Mouse (Mus musculus) lung, embryonic 14.5 days (tissue): ENCODE measurements around the gene Papss2. TPM values are rescaled to one million over a fixed set of nuclear protein-coding genes. Genes with fewer than 3 reads are reported as not detected.
A peak's percentile ranks its signal among the peaks of the same experiment; 100 is the strongest.

ENCODE experiments used
- ATAC-seq: fragments of 200-750 bp; cut with Nextera tagmentation; 2 replicates; pipeline ENCODE4 v1.8.0; 2017; ENCODE audit warnings: mild to moderate bottlenecking, moderate TSS enrichment, moderate library complexity; ENCODE audit not compliant: insufficient read depth
- DNase-seq: peaks from one replicate; pipeline ENCODE4 v3.0.0-alpha.2; 2015
- H3K27ac ChIP-seq: fragments of 300-500 bp; sonication (generic); 2 replicates; pipeline ENCODE4 v1.5.1; 2014; ENCODE audit warnings: low read depth, mild to moderate bottlenecking, moderate library complexity
- H3K27me3 ChIP-seq: fragments of 300-500 bp; sonication (generic); 2 replicates; pipeline ENCODE4 v1.6.1; 2014; ENCODE audit warnings: low read length, control low read depth; ENCODE audit not compliant: insufficient read depth
- H3K36me3 ChIP-seq: fragments of 300-500 bp; sonication (generic); 2 replicates; pipeline ENCODE4 v1.6.1; 2014; ENCODE audit warnings: control low read depth; ENCODE audit not compliant: insufficient read depth
- H3K4me1 ChIP-seq: fragments of 300-500 bp; sonication (generic); 2 replicates; pipeline ENCODE4 v1.6.1; 2014; ENCODE audit warnings: antibody characterized with exemption, control low read depth; ENCODE audit not compliant: insufficient read depth
- H3K4me2 ChIP-seq: fragments of 300-500 bp; sonication (generic); 2 replicates; pipeline ENCODE4 v1.6.1; 2014; ENCODE audit warnings: mild to moderate bottlenecking
- H3K4me3 ChIP-seq: fragments of 300-500 bp; sonication (generic); 2 replicates; pipeline ENCODE4 v1.5.1; 2014; ENCODE audit warnings: low read depth, low read length
- H3K9ac ChIP-seq: fragments of 300-500 bp; sonication (generic); 2 replicates; pipeline ENCODE4 v1.6.1; 2014
- H3K9me3 ChIP-seq: fragments of 300-500 bp; sonication (generic); 2 replicates; pipeline ENCODE4 v1.6.1; 2016; ENCODE audit warnings: low read depth, low read length, control low read depth
- CTCF ChIP-seq: IDR thresholded peaks from 2 replicates; pipeline ENCODE4 v1.5.1; 2016; ENCODE audit warnings: antibody characterized with exemption, low read depth
- WGBS: fragments of 180-500 bp; shearing (Covaris S2); extraction: QIAGEN DNeasy Blood & Tissue Kit; methylation state at CpG from one replicate; pipeline ENCODE4 v1.1.7; 2014; 5-methylcytosine and 5-hydroxymethylcytosine counted together
- polyA plus RNA-seq: library from polyadenylated mRNA; unstranded; fragments of >200 nt; fragmentation: Nextera tagmentation; extraction: Ambion mirVana; gene quantifications from 2 replicates; pipeline ENCODE4 v1.2.1, GENCODE M21; 2014

The Papss2 gene
- 3.4 and 3.7 TPM in 2 replicates for polyA plus RNA-seq

GRCm38 (mm10) chr19:32595506-32596286 lies at the start of gene Papss2:
Gene Papss2 (plus strand): TSS chr19:32595790.
- Histone ChIP-seq H3K4me3 (peak within 1 kb of the TSS; percentile 55), H3K4me1 (no peaks in the 10 kb centered on the region), H3K27me3 (peaks cover 13% of the 10 kb centered on the region; the same call in 1 of the 2 replicates), H3K9ac (peak within 1 kb of the TSS; percentile 56), H3K9me3 (no peaks in the 10 kb centered on the region), H3K27ac (no peak within 1 kb of the TSS), H3K36me3 (no peaks in the 10 kb centered on the region), H3K4me2 (peak within 1 kb of the TSS; percentile 86)
- DNase-seq = peak; percentile 63
- under 1% methylated on average over 61 of the region's 64 CpGs for WGBS
- ATAC-seq = peak; percentile 89
- TF ChIP-seq CTCF = no peak

GRCm38 (mm10) chr19:32547396-32547795 lies 48.2 kb upstream of the Papss2 start:
- Histone ChIP-seq H3K4me2 (no peak overlapping the region), H3K4me3 (no peak overlapping the region), H3K9ac (no peak overlapping the region), H3K9me3 (no peaks in the 10 kb centered on the region), H3K36me3 (no peaks in the 10 kb centered on the region), H3K27ac (no peak overlapping the region), H3K27me3 (no peaks in the 10 kb centered on the region), H3K4me1 (no peaks in the 10 kb centered on the region)
- ATAC-seq (no peak), DNase-seq (no peak)
- WGBS = 63% methylated on average over 3 of the region's 3 CpGs
- no peak for TF ChIP-seq CTCF

DNA sequence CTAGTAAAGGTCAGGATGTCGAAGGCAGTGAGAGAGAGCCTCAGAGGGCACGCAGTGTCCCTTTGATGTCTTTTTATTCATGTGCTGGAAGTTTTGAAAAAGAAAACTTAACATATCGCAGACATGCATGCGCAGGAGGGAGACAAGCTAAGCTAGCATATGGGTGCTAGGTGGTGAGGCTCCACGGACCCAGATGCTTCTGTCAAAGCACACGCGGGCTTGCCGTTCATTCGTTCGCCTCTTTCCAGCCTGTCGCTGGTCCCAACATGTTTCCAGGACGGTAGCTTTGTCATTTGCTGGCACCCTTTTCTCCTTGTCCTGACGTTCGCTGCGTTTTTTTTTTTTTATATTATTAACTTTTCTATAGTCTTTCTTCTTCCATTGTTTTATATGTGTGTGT lies 47.4 kb upstream of the Papss2 start:
- Histone ChIP-seq H3K27me3 (no peaks in the 10 kb centered on the region), H3K4me1 (no peaks in the 10 kb centered on the region), H3K9me3 (no peaks in the 10 kb centered on the region), H3K36me3 (no peaks in the 10 kb centered on the region), H3K4me2 (no peak overlapping the region), H3K4me3 (no peak overlapping the region), H3K27ac (no peak overlapping the region), H3K9ac (no peak overlapping the region)
- DNase-seq (no peak), ATAC-seq (no peak)
- TF ChIP-seq CTCF = no peak
- WGBS = 84% methylated on average over 15 of the region's 15 CpGs

GRCm38 (mm10) chr19:32550446-32550845 lies 45.1 kb upstream of the Papss2 start:
- Histone ChIP-seq H3K4me1 (no peaks in the 10 kb centered on the region), H3K27me3 (no peaks in the 10 kb centered on the region), H3K4me3 (no peak overlapping the region), H3K4me2 (no peak overlapping the region), H3K9me3 (no peaks in the 10 kb centered on the region), H3K27ac (no peak overlapping the region), H3K9ac (no peak overlapping the region), H3K36me3 (no peaks in the 10 kb centered on the region)
- no peak for ATAC-seq
- WGBS = 54% methylated on average over 5 of the region's 5 CpGs
- DNase-seq = no peak
- no peak for TF ChIP-seq CTCF

- no peak overlapping the region for H3K27ac ChIP-seq
- no peak for ATAC-seq
- WGBS = 51% methylated on average over 3 of the region's 3 CpGs
Measured at GRCm38 (mm10) chr19:32551442-32551841, 44.1 kb upstream of the Papss2 start.

DNA sequence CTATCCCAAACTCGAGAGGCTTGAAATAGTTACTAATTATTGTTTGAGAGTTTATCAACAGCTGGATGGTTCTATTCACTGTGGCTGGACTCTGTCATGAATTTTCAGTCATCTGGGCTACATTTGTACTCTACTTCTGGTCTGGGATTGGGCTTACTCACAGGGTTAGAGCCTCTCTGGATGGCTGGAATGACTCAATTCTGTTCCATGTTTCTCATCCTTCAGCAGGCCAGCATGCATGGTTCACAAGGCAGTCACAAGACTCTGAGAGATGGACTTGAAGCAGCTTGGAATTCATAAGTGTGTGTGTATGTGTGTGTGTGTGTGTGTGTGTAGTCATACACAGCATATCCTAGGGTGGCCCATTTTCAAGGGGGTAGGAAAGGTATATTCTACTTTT lies 43.5 kb upstream of the Papss2 start:
- Histone ChIP-seq H3K4me2 (no peak overlapping the region), H3K9ac (no peak overlapping the region), H3K36me3 (no peaks in the 10 kb centered on the region), H3K27ac (no peak overlapping the region), H3K27me3 (no peaks in the 10 kb centered on the region), H3K4me3 (no peak overlapping the region), H3K4me1 (no peaks in the 10 kb centered on the region), H3K9me3 (no peaks in the 10 kb centered on the region)
- TF ChIP-seq CTCF = no peak
- WGBS = 61% methylated on average over 1 of the region's 1 CpGs
- no peak for ATAC-seq
- DNase-seq = no peak

More at GRCm38 (mm10) chr19:32551442-32551841, 44.1 kb upstream of the Papss2 start:
- Histone ChIP-seq H3K36me3 (no peaks in the 10 kb centered on the region), H3K9me3 (no peaks in the 10 kb centered on the region), H3K9ac (no peak overlapping the region), H3K4me1 (no peaks in the 10 kb centered on the region), H3K27me3 (no peaks in the 10 kb centered on the region), H3K4me2 (no peak overlapping the region), H3K4me3 (no peak overlapping the region)
- DNase-seq = no peak
- no peak for TF ChIP-seq CTCF

DNA sequence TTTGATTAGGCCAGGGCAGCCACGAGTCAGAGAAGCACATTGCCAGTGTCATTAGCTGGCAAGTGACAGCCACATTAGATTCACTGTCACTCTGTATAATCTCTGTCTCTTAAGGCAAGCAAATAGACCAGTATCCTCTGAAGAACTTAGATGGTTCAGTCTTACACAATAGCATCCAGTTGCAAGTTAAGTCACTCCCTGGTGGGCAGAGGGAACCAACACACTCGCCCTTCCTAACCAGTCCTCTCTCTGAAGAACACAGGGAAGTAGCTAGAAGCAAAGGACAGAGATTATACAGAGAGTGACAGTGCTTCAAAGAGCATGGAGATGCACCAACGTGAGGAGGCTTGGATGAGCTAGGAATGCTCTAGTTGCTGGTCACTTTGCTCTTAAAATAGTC lies 42.3 kb upstream of the Papss2 start:
- H3K4me2 ChIP-seq = no peak overlapping the region
- H3K4me1 ChIP-seq = no peaks in the 10 kb centered on the region
- H3K9ac ChIP-seq = no peak overlapping the region
- TF ChIP-seq CTCF = no peak
- ATAC-seq (no peak), DNase-seq (no peak)
- no peaks in the 10 kb centered on the region for H3K27me3 ChIP-seq
- 73% methylated on average over 3 of the region's 3 CpGs for WGBS
- H3K27ac ChIP-seq = no peak overlapping the region
- H3K9me3 ChIP-seq = no peaks in the 10 kb centered on the region
- H3K36me3 ChIP-seq = no peaks in the 10 kb centered on the region
- H3K4me3 ChIP-seq = no peak overlapping the region
